Mouse (Mus musculus): ENCODE data around the gene Fam43a. TPM values are rescaled to one million over a fixed set of nuclear protein-coding genes. Genes with fewer than 3 reads are reported as not detected.

The Fam43a gene
- 12.6 and 15.2 TPM in 2 replicates for total RNA-seq (2017)

DNA sequence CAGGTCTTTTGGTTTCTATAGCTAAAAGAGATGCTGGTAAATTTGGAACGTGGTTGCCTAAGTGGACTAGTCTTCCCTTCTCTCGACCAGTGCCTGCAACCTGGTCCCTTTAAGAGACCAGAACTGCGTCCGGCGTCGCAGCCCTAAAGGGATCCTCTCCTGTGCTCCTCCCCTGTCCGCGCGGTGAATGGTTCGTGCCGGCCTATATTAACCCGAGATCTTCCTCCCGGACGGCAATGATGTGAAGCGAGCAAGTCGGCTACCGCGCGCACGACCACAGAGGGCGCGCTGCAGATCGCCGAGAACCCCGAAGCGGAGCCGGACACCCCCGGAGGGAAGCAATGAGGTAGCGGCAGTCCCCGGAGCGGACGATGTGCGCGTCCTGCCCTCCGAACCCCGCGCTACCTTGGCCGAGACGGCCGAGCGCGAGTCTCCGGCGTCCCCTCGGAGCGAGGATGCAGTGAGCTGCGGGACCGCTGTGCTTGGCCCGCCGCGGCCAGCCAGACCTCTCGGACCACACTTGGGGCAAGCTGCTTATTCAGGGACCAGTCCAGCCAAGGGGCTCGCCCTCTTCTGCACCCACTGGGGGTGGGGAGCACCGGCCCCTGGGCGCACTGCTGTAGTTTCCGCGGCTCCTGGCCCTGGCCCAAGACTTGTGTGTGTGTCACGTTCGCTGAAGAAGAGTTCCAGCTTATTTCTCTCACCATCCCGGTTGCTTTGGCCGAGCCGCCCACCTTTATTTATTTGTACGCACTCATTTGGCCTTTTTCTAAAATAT lies at the start of gene Fam43a:
TSS of gene Fam43a (plus strand) at position 233 of the 778 bp plus-strand sequence.
- ATAC-seq (replicated peaks in 1 of 2; ENCODE audit: insufficient read depth in 1 of 2, low FRiP score in 2 of 2, low TSS enrichment in 1 of 2, low read depth in 1 of 2, poor library complexity in 2 of 2, severe bottlenecking in 2 of 2) = peak; percentile 64 to 70

DNA sequence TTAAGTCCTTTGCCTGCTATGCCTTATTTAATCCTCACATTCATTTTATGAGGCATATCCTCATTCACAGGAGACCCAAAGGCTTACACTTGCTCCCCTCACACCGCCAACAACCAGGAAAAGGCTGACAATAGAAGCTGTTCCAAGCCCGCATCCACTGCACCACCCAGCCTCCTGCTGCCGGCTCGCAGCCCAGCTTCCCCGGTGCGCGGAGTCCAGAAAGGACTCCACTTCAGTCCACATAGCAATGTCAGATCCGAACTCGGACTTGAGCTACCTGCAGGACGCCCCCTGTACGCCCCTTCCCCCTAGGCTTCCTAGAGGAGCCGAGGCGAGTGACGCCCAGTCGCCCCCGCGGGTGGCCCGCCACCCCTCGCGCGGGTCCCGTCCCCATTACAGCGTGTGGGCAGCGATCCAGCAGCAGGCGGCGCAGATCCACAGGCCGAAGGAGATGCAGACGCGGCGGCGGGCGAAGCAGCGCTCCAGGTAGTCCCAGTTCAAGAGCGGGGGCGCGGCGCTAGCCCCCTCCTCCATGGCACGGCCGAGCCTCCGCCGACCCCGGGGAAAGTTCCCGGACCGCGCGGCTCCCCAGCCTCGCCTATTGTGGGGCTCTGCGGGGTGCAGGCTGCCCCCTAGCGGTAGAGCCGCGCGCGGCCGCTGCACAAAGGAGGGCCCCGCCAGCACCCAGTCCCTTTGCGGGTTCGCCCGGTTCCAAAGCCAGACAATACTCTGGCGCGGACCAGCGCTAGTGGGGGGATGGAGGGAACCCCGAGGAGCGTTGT lies 49.4 kb upstream of the Fam43a start:
- ATAC-seq (replicated peaks in 1 of 2; ENCODE audit: insufficient read depth in 1 of 2, low FRiP score in 2 of 2, low TSS enrichment in 1 of 2, low read depth in 1 of 2, poor library complexity in 2 of 2, severe bottlenecking in 2 of 2) = peak; percentile 66 to 87

DNA sequence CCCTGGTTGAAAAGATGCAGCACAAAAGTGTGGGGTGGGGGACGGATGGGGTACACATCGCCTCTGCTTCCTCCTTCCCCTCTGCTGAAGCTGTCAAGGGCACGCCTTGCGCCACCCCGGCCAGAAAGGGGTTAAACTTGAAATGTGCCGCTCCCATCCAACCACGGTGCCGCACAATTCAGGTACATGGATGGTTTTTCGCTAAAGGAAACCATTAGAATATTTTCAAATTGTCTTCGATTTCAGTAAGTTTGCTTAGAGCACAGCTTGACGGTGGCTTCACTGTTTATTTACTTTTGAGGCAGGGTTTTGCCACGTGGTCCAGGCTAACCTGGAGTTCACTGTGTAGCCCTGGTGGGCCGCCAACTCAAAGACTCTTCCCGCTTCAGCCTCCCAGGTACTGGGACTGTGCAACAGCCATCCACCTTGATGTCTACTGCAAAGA lies 48.8 kb upstream of the Fam43a start, which contains the start of gene Tmem44:
TSS of gene Tmem44 (minus strand) at position 95 of the 445 bp plus-strand sequence.
- peak; percentile 34 to 44; a peak in 3 of 4 replicates for ATAC-seq (replicated peaks in 1 of 2; ENCODE audit: insufficient read depth in 1 of 2, low FRiP score in 2 of 2, low TSS enrichment in 1 of 2, low read depth in 1 of 2, poor library complexity in 2 of 2, severe bottlenecking in 2 of 2)

DNA sequence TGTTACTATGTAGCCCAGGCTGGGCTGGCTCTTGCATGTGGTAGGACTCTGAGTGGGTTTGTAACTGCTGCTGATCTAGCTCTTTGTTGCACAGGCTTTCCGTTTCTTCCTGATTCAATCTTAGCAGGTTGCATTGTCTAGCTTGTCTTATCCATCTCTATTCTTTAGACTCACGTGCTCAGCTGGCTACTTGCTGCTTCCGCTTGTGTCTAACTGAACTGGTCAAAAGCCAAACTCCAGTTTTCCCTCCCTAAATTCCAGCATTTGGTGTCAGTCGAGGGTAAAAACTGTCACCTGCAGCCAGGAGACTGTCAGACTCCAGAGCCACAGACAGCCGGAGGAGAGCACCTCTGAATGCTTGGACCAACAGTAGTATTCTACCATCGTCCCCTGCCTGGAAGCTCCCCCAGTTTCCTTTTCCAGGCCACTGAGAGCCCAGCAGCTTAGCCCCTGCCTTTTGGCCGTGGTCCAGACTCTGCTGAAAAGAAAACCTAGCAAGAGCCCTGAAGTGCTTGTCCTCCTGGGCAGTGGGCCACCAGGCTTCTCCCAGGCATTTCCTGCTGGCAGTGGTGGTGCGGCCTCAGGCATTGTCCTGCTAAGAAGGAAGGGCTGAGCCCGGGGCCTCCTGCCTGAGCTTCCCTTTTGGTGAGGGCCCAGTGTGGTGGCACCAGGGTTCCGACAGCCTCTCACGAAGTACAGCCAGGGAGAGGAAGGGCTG lies 46.7 kb upstream of the Fam43a start:
- peak; percentile 56 to 74 for ATAC-seq (replicated peaks in 1 of 2; ENCODE audit: insufficient read depth in 1 of 2, low FRiP score in 2 of 2, low TSS enrichment in 1 of 2, low read depth in 1 of 2, poor library complexity in 2 of 2, severe bottlenecking in 2 of 2)

DNA sequence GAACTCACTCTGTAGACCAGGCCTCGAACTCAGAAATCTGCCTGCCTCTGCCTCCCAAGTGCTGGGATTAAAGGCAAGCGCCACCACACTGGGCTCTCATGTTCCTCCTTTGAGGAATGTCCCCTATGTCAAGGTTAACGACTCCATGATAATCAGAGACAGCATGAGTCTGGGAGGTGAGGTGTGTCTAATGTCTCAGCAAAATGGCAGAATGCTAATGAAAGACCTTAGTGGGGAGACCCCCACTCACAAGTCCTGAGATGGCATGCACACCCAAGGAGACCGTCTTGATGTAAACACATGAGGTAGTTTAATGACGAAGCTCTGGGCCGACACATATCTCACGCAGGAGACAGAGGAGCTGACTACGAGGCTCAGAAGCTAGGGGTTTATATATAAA lies 45.4 kb upstream of the Fam43a start:
- no peak for ATAC-seq (replicated peaks in 1 of 2; ENCODE audit: insufficient read depth in 1 of 2, low FRiP score in 2 of 2, low TSS enrichment in 1 of 2, low read depth in 1 of 2, poor library complexity in 2 of 2, severe bottlenecking in 2 of 2)

DNA sequence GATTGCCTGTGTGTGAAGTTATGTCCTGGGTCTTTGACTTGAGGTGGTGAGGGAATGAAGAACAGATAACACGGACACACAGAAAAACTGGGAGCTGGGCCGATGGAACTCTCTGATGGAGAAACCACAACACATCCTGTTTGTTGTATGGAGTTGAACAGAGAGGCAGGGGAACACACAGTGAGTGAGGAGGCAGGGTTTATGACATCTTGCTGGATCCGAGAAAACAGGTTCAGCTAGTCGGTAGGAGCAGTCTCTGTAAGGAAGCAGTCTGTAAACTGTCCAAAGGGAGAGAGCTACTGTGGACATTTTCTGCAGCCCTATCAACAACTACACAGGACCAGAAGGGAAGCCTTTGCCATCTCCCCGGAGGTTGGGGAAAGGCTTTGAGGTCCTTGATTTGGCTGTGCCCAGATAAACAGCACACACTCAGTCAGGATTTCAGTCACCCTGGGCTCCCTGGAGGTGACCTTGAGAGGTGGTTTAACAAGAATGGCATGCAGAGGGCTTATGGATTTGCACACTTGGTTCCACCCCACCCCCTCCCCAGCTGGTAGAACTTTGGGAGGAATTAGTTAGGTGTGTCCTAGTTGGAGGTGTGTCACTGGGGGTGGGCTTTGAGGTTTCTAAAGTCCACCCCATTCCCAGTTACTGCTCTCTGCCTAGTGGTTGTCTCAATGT lies 40.1 kb upstream of the Fam43a start:
- no peak for ATAC-seq (replicated peaks in 1 of 2; ENCODE audit: insufficient read depth in 1 of 2, low FRiP score in 2 of 2, low TSS enrichment in 1 of 2, low read depth in 1 of 2, poor library complexity in 2 of 2, severe bottlenecking in 2 of 2)

DNA sequence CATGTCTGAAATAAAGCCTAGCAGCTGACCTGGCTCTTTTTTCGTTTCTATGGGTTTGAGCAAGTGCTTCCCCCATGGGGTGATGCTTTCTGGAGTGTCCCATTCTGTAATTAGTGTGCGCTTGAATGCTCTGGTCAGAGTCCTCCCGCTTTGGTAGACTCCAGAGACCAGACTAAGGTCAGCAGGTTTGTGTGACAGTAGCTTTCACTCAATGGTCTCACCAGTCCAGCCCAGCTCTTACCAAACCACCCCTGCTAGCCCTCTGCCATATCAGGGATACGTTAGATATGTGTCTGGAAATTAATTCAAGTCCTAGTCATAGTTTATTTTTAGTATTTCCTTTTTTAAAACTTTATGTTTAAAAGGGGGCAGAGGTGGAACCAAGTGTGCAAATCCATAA lies 38.9 kb upstream of the Fam43a start:
- ATAC-seq (replicated peaks in 1 of 2; ENCODE audit: insufficient read depth in 1 of 2, low FRiP score in 2 of 2, low TSS enrichment in 1 of 2, low read depth in 1 of 2, poor library complexity in 2 of 2, severe bottlenecking in 2 of 2) = no peak

DNA sequence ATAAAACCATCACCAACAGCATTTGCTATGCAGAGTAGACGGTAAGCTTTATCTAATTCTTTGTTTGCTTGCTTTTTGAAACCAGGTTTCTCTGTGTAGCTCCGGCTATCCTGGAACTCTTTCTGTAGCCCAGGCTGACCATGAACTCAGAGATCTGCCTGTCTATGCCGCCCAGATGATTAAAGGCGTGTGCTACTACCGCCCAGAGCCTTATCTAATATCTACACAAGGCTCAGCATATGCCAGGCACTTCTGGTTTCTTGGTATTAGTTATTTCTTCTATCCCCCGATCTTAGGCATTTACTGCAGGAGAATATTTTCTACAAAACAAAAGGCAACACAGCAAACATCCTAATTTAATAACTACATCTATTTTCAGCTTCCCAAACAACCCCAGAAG lies 33.9 kb upstream of the Fam43a start:
- ATAC-seq (replicated peaks in 1 of 2; ENCODE audit: insufficient read depth in 1 of 2, low FRiP score in 2 of 2, low TSS enrichment in 1 of 2, low read depth in 1 of 2, poor library complexity in 2 of 2, severe bottlenecking in 2 of 2) = no peak

DNA sequence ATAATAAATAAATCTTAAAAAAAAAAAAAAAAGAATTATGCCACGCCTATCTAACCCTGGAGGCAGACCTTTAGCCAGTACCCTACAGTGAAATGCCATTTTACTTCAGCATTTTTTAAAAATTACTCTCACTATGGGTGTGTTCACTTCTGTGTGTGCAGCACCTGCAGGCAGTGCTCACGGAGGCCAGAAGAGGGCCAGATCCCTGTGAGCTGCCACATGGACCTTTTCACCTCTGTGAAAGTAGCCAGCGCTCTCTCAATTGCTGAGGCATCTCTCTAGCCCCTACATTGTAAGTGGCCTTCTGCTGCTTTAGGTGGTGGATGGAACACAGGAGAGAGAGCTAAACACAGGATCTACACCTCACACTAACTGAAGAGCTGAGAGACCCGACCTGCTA lies 29.4 kb upstream of the Fam43a start:
- no peak for ATAC-seq (replicated peaks in 1 of 2; ENCODE audit: insufficient read depth in 1 of 2, low FRiP score in 2 of 2, low TSS enrichment in 1 of 2, low read depth in 1 of 2, poor library complexity in 2 of 2, severe bottlenecking in 2 of 2)

DNA sequence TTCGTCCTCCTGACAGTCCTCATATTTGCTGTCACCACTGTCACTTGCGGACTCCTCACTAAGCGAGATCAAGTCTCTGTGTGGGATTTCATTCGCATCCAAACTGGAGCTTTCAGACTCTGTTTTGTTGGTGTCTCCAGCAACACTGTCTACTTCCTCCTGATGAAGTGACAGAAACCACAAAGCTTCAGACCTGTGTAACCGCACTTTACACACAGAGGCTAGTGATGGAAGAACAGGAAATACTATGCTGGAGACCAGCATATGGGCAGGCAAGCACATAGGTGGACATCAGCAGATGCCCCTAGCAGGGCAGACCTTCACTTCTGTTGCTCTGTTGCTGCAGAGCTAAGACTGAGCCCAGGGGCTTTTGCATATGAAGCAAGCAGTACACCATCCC lies 28.1 kb upstream of the Fam43a start:
- ATAC-seq (replicated peaks in 1 of 2; ENCODE audit: insufficient read depth in 1 of 2, low FRiP score in 2 of 2, low TSS enrichment in 1 of 2, low read depth in 1 of 2, poor library complexity in 2 of 2, severe bottlenecking in 2 of 2) = no peak; a peak in 1 of 4 replicates

DNA sequence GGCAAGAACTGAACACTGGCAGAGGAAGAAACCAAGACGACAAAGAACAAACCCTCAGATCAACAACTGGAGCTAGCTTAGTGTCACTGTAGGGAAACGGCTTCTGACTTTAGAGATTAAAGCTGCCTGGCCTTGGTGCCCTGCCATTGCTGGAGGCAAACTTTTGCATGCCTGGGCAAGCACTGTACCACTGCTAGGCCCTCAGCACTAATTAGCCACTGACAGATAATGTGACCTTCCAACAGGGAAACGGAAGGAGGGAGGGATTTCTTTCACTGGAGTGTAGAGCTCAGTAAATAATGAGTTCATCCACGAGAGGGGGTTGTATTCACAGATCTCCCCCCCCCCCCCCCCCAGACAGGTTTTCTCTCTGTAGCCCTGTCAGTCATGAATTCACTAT lies 27.3 kb upstream of the Fam43a start:
- ATAC-seq (replicated peaks in 1 of 2; ENCODE audit: insufficient read depth in 1 of 2, low FRiP score in 2 of 2, low TSS enrichment in 1 of 2, low read depth in 1 of 2, poor library complexity in 2 of 2, severe bottlenecking in 2 of 2) = no peak

DNA sequence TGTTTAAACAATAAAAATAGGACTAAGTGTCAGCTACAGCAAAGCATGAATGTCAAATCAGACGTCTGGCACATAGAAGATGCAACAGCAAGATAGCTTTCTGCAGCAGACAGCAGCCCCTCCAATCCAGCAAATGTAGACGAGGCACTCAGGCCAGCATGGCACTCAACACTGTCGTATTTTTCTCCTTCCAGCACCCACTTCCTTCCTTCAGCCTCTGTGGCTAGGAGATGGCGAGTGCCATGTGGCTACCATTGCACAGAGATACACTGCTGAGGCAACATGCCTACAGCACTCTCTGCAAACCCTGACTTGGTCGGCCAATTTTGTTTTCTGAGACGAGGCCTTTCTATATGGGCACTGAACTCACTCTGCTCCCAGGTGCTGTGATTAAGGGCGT lies 23.7 kb upstream of the Fam43a start:
- peak in 1 of 2 experiments; percentile 32; a peak in 1 of 4 replicates for ATAC-seq (replicated peaks in 1 of 2; ENCODE audit: insufficient read depth in 1 of 2, low FRiP score in 2 of 2, low TSS enrichment in 1 of 2, low read depth in 1 of 2, poor library complexity in 2 of 2, severe bottlenecking in 2 of 2)

DNA sequence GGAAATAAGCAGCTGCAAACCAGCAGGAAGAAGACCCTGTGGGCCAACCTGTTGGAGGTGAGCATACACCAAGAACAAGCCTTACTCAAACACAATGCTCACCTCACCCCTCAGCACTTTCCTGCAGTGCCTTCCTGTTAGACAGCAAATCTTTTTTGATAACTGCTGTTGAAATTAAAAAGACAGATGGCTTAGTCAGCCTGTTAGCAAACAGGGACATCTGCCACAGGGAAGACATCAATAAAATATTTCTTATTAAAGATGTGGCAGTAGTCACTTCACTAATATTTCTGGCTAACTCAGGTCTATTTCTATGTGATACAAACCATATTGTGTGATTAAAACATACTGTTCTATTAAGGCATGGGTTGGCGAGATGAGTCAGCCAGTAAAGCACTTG lies 23.1 kb upstream of the Fam43a start:
- no peak for ATAC-seq (replicated peaks in 1 of 2; ENCODE audit: insufficient read depth in 1 of 2, low FRiP score in 2 of 2, low TSS enrichment in 1 of 2, low read depth in 1 of 2, poor library complexity in 2 of 2, severe bottlenecking in 2 of 2)

DNA sequence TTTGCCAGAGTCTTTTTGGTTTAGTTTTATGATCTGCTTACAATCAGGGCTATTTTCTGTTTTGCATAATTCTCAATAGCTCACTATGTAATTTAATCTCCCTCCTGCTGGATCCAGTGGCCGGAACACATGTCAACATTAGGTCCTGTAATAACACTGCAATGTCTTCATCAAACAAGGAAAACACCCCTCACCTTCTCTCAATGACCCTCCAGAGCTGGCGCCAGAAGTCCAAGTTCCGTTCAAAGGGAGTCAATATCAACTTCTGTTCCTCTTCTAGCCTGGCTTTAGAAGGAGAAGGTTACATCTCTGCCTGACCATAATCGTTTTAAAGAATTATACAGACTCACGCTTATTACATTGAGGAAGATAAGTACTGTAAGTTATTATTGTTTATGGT lies 18.8 kb upstream of the Fam43a start:
- no peak for ATAC-seq (replicated peaks in 1 of 2; ENCODE audit: insufficient read depth in 1 of 2, low FRiP score in 2 of 2, low TSS enrichment in 1 of 2, low read depth in 1 of 2, poor library complexity in 2 of 2, severe bottlenecking in 2 of 2)

DNA sequence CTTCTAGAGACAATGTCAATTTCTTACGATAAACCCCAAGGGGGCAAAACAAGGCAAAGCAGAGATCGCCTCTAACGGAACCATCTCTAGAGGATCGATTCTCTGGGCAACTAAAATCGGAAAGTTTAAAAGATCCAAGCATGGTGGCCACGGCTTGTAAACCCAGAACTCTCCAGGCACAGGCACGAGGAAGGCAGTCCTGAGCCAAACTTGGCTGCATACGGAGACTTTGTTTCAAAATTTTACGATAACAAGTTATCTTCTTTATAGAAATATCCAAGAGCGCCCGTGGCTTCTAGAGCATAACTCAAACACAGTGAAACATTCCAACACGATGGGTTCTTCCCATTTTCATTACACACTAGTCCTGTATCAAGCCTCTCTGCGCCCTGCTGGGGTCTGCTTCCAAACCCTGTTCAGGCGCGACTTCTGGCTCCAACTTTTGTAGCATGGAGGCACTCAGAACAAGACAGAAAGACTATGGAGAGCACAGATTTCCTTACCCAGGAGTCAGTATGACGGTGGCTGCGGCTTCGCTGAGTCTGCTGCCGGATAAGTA lies 12.5 kb upstream of the Fam43a start:
- no peak; a peak in 1 of 4 replicates for ATAC-seq (replicated peaks in 1 of 2; ENCODE audit: insufficient read depth in 1 of 2, low FRiP score in 2 of 2, low TSS enrichment in 1 of 2, low read depth in 1 of 2, poor library complexity in 2 of 2, severe bottlenecking in 2 of 2)

DNA sequence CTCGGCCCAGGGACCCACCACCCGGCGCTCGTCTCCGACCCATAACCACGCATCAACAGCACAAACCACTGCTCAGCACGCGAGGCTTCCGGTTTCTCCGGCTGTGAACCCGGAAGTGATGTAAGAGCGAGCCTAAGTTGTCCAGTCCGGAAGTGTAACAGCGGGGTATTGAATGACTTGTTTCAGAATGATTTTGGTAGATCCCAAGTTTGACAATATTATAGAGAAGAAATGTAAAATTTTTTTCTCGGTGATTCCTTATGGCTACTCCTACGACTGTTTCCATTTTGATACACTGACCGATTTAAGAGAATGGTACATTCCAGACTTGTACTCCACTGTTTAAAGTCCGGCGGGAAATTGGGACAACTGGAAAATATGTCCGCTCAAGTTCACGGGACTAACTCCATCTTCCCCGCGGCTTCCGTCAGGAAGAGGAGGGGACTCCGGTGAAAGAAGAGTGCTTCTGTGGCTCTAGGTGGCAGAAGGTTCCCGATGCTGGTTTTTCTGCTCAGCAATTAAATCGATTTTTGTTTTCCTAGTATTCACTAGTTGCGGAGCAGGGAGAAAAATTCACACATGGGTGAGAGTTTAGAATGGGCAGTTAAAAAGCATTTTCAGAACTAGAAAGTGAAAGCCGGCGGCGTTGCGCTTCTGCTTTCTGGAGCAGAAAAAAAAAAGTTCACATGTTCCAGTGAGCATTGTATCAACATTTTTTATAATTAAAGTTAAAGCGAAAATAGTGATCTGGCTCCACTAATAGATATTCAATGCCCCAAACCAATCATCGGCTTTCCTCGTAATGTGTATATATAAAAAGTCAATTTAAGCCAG lies 11.8 kb upstream of the Fam43a start, which contains the start of gene Lsg1:
TSS of gene Lsg1 (minus strand) at position 99 of the 834 bp plus-strand sequence.
- ATAC-seq (replicated peaks in 1 of 2; ENCODE audit: insufficient read depth in 1 of 2, low FRiP score in 2 of 2, low TSS enrichment in 1 of 2, low read depth in 1 of 2, poor library complexity in 2 of 2, severe bottlenecking in 2 of 2) = peak; percentile 94 to 95

Measured in hematopoietic stem cell, adult 5-6 weeks (primary cell).